Mouse (Mus musculus) limb, embryonic 11.5 days (tissue): ENCODE results near the gene Tnfrsf14. TPM values are rescaled to one million over a fixed set of nuclear protein-coding genes. Genes with fewer than 3 reads are reported as not detected.

ENCODE experiments used
- ATAC-seq: fragments of 200-750 bp; cut with Nextera tagmentation; 2 replicates; pipeline ENCODE4 v1.8.0; 2017; ENCODE audit warnings: low read depth; ENCODE audit not compliant: insufficient number of reproducible peaks, low FRiP score, low TSS enrichment
- DNase-seq: peaks from one replicate; pipeline ENCODE4 v3.0.0-alpha.2; 2015; ENCODE audit warnings: low spot score
- H3K27ac ChIP-seq: fragments of 300-500 bp; sonication (generic); replicated peaks from 2 replicates; pipeline ENCODE4 v1.5.1; 2014; ENCODE audit warnings: low read depth, mild to moderate bottlenecking, low read length
- H3K27me3 ChIP-seq: fragments of 300-500 bp; sonication (generic); 2 replicates; pipeline ENCODE4 v1.6.1; 2014; ENCODE audit warnings: mild to moderate bottlenecking, low read length, mixed read lengths; ENCODE audit not compliant: control insufficient read depth, insufficient read depth
- H3K36me3 ChIP-seq: fragments of 300-500 bp; sonication (generic); 2 replicates; pipeline ENCODE4 v1.6.1; 2014; ENCODE audit warnings: mild to moderate bottlenecking, low read length, moderate library complexity, mixed read lengths; ENCODE audit not compliant: control insufficient read depth, insufficient read depth
- H3K4me1 ChIP-seq: fragments of 300-500 bp; sonication (generic); 2 replicates; pipeline ENCODE4 v1.6.1; 2014; ENCODE audit warnings: low read length, mixed read lengths; ENCODE audit not compliant: control insufficient read depth, insufficient read depth
- H3K4me2 ChIP-seq: fragments of 300-500 bp; sonication (generic); 2 replicates; pipeline ENCODE4 v1.6.1; 2014; ENCODE audit warnings: low read depth, mild to moderate bottlenecking, moderate library complexity; ENCODE audit not compliant: severe bottlenecking
- H3K4me3 ChIP-seq: fragments of 300-500 bp; sonication (generic); 2 replicates; pipeline ENCODE4 v1.5.1; 2014; ENCODE audit warnings: low read depth, low read length
- H3K9ac ChIP-seq: fragments of 300-500 bp; sonication (generic); 2 replicates; pipeline ENCODE4 v1.6.1; 2014; ENCODE audit warnings: mild to moderate bottlenecking, low read length
- H3K9me3 ChIP-seq: fragments of 300-500 bp; sonication (generic); 2 replicates; pipeline ENCODE4 v1.6.1; 2016; ENCODE audit warnings: low read length; ENCODE audit not compliant: control insufficient read depth
- WGBS: fragments of 180-500 bp; shearing (Covaris S2); extraction: QIAGEN DNeasy Blood & Tissue Kit; methylation state at CpG from one replicate; pipeline ENCODE4 v1.1.7; 2014; 5-methylcytosine and 5-hydroxymethylcytosine counted together
- polyA plus RNA-seq: library from polyadenylated mRNA; unstranded; fragments of >200 nt; fragmentation: Nextera tagmentation; extraction: Ambion mirVana; gene quantifications from 2 replicates; pipeline ENCODE4 v1.2.1, GENCODE M21; 2014

Tnfrsf14 gene
- 0.77 and 1.3 TPM in 2 replicates for polyA plus RNA-seq

DNA sequence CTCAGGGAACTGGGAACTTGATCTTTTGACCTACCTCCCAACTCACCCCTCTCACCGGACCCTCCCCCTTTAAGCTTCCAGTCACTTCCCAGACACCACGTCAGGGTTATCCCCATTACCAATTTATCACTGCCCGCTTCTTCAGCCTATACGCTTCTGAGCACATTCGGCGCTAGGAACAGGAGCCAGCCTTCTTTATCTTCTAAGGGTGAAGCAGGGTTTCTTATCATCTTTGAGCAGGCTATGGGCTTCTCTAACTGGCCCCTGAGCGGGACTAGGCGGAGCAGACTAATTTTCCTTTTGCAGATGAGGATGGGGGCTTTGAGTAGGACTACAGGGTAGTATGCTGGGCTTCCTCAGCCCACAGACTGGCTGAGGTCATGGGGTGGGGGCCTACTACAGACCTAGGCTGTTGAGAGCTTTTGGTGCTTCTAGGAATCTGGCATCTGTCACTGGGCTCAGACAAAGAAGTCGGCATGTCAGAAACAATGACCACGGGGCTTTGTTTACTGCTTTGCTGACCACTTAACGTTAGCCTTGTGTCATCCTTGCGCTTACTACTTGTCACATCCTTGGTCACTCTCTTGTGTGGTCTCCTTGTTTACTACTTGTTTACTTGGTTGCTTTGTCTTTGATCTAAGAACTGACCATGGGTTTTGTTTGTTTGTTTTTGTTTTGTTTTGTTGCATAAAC, at the start of gene Tnfrsf14:
Gene Tnfrsf14, minus strand, starts transcription at position 169 of the 693 bp plus-strand sequence.
- Histone ChIP-seq H3K9ac (peak within 1 kb of the TSS; percentile 30; the same call in 1 of the 2 replicates), H3K4me2 (peak within 1 kb of the TSS; percentile 22), H3K36me3 (no peaks in the 10 kb centered on the region), H3K27ac (peak within 1 kb of the TSS; percentile 71), H3K9me3 (no peaks in the 10 kb centered on the region), H3K27me3 (no peaks in the 10 kb centered on the region), H3K4me3 (no peak within 1 kb of the TSS), H3K4me1 (peaks cover 19% of the 10 kb centered on the region)
- ATAC-seq = 0 out of 2 replicates have a peak, but pooled peaks have one; percentile 10
- 40% methylated on average over 12 of the region's 12 CpGs for WGBS
- DNase-seq = no peak

DNA sequence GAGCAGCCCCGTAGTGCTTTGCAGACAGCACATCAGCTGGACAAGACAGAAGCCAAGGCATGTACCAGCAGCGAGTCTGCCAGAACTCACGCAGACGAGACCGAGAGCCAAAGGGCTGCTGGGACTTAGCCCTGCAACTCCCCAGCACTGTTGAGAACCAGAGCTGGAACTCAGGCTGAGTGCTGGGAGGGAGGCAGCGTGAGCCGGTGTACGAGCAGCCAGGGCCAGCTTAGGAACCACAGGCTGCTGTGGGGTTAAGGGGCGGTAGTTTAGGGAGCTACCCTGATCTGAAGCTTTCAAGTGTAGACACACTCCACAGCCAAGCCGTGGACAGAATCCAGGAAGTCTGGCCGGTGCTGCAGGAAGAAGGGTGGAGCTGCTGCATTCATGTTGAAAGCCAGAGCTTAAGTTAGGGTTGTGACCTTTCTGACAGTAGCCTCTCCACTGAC, 45.8 kb upstream of the Tnfrsf14 start:
- no peak for DNase-seq
- 82% methylated on average over 11 of the region's 11 CpGs for WGBS
- H3K36me3 ChIP-seq = peaks cover 72% of the 10 kb centered on the region

DNA sequence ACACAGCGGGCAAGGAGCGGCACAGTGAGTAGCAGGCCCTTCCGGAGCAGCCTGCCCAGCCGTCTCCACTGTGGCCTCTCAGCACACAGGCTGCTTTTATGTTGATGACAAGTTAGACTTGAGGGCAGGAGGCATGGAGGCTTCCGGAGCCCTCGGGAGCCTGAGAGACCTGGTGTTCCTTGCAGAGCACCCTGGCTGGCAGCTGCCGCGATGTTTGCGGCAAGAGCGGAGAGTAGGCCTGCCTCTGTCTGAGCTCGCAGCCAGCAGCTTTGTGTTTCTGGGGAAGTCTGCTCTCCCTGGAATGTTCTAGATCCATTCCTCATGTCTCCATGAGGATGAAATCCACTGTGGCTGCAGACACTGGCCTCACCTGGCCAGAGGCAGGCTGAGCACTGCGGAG, 44.2 kb upstream of the Tnfrsf14 start:
- H3K36me3 ChIP-seq = peaks cover 66% of the 10 kb centered on the region
- H3K9ac ChIP-seq = no peak overlapping the region
- no peak overlapping the region for H3K4me3 ChIP-seq
- no peak for DNase-seq
- H3K4me2 ChIP-seq = no peak overlapping the region
- no peaks in the 10 kb centered on the region for H3K9me3 ChIP-seq
- no peaks in the 10 kb centered on the region for H3K27me3 ChIP-seq
- ATAC-seq = no peak
- H3K27ac ChIP-seq = no peak overlapping the region
- H3K4me1 ChIP-seq = no peaks in the 10 kb centered on the region
- 96% methylated on average over 12 of the region's 12 CpGs for WGBS

More for the DNA sequence above, 45.8 kb upstream of the Tnfrsf14 start:
- Histone ChIP-seq H3K9me3 (no peaks in the 10 kb centered on the region), H3K27me3 (no peaks in the 10 kb centered on the region), H3K4me2 (no peak overlapping the region), H3K4me3 (no peak overlapping the region), H3K27ac (no peak overlapping the region), H3K9ac (no peak overlapping the region), H3K4me1 (no peaks in the 10 kb centered on the region)
- no peak for ATAC-seq

DNA sequence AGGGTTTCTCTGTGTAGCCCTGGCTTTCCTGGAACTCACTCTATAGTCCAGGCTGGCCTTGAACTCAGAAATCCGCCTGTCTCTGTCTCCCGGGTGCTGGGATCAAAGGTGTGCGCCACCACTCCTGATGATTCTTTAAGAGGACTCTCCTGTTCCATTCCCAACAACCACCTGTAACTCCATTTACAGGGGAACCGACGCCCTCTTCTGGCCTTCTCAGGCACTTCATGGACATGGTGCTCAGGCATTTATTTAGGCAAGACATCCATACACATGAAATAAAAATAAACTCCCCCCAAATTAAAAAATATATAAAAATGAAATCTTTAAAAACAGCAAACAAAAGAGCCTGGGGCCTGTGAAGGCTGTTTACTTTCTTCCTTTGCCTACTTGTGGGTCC, 38.8 kb upstream of the Tnfrsf14 start:
- H3K4me2 ChIP-seq = no peak overlapping the region
- DNase-seq (peak; percentile 69), ATAC-seq (no peak)
- H3K27ac ChIP-seq = no peak overlapping the region
- H3K4me3 ChIP-seq = no peak overlapping the region
- peaks cover 16% of the 10 kb centered on the region for H3K4me1 ChIP-seq
- peaks cover 32% of the 10 kb centered on the region for H3K36me3 ChIP-seq
- 62% methylated on average over 5 of the region's 5 CpGs for WGBS
- peaks cover 16% of the 10 kb centered on the region for H3K27me3 ChIP-seq
- H3K9ac ChIP-seq = no peak overlapping the region
- H3K9me3 ChIP-seq = no peaks in the 10 kb centered on the region

DNA sequence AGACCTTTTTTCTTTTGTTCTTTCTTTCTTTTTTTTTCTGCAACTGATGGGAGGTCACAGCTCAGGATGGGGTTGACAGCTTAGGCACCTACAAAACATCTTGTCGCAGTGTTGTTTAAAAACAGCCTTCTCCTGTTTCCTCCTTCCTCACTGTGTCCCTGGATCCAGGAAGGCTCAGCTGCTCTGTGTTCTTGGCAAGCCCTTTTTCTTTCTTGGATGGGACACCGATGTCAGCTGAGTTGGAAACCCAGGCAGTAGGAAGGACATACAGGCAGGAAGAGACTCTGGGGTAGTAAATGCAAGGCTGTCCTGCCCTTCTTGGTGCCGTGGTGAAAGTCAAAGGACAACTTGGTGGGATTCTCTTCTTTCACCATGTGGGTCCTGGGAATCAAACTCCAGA, 37.5 kb upstream of the Tnfrsf14 start:
- H3K4me3 ChIP-seq = no peak overlapping the region
- H3K27ac ChIP-seq = no peak overlapping the region
- ATAC-seq (no peak), DNase-seq (no peak)
- H3K27me3 ChIP-seq = peaks cover 29% of the 10 kb centered on the region
- no peak overlapping the region for H3K4me2 ChIP-seq
- peaks cover 25% of the 10 kb centered on the region for H3K4me1 ChIP-seq
- WGBS = 88% methylated on average over 3 of the region's 3 CpGs
- no peak overlapping the region for H3K9ac ChIP-seq
- no peaks in the 10 kb centered on the region for H3K9me3 ChIP-seq
- H3K36me3 ChIP-seq = peaks cover 20% of the 10 kb centered on the region

DNA sequence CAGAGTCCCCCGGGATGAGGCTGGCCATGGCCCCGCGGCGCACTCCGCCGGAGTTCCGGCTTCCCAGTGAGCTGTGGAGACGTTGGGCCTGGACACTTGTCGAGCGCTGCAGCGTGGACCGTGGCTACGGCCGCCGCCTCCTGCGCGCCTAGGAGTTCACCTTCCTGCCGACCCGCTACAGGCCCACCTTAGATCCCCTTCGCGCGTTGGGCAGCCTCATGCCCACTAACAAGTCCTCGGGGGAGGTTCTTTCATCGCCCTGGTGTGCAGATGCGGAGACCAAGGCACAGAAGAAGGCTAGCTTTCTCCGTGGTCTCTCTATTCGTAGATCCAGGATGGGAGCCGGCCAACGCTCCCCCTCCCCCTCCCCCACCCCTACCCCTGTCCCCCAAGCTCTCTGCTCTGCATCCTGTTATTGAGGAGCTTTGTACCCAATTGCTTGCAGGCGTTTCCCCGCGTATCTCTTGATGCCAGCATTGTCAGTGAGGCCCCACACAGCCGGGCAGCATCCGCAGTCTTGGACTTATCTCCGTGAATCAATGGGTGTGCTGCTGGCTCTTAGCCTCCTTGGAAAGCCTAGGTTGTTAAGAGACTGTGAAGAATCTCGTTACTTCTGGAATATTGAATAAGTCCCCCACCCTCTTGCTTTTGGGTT, 36.3 kb upstream of the Tnfrsf14 start:
- peak overlapping the region; percentile 65 for H3K9ac ChIP-seq
- 3% methylated on average over 36 of the region's 36 CpGs for WGBS
- H3K9me3 ChIP-seq = no peaks in the 10 kb centered on the region
- ATAC-seq (peak; percentile 23; the same call in 1 of the 2 replicates), DNase-seq (no peak)
- peaks cover 30% of the 10 kb centered on the region for H3K4me1 ChIP-seq
- H3K27me3 ChIP-seq = peaks cover 40% of the 10 kb centered on the region
- peak overlapping the region; percentile 88 for H3K4me2 ChIP-seq
- peak overlapping the region; percentile 85 for H3K4me3 ChIP-seq
- peak overlapping the region; percentile 38; the same call in 1 of the 2 replicates for H3K27ac ChIP-seq
- H3K36me3 ChIP-seq = peaks cover 10% of the 10 kb centered on the region

DNA sequence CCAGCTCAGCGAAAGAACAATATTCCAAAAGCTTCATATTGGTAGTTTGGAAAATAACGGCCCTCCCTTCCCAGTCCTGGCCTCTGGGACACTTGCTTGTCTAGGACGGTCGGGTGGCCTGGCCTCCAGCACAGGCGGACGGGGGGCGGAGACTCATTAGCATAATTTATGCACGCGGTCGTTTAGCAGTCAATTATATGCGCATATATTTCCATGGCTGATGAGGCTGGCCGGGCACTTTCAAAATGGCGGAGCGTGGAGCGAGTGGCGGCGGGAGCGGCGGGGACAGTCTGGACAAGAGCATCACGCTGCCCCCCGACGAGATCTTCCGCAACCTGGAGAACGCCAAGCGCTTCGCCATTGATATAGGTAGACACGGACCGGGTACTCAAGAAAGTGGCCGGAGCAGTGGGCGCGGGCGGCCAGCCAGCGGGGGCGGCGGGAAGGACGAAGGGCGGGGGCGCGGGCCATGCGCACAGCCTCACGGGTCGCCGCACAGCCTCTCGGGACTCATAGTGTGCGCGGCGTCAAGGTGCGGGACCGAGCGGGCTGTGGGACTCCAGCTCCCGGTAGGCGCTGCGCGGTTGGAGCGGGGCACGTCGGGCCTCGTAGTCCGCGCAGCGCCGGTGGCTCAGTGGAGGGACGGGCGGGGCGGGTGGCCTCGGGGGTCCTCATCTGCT, 35.7 kb upstream of the Tnfrsf14 start, which contains the start of gene Pank4:
Gene Pank4, plus strand, starts transcription at position 223 of the 680 bp plus-strand sequence.
- Histone ChIP-seq H3K27ac (peak within 1 kb of the TSS; percentile 38), H3K9me3 (no peaks in the 10 kb centered on the region), H3K4me2 (peak within 1 kb of the TSS; percentile 88), H3K36me3 (peaks cover 3% of the 10 kb centered on the region; the same call in 1 of the 2 replicates), H3K4me1 (peaks cover 30% of the 10 kb centered on the region), H3K9ac (peak within 1 kb of the TSS; percentile 65), H3K4me3 (peak within 1 kb of the TSS; percentile 85), H3K27me3 (peaks cover 47% of the 10 kb centered on the region)
- peak; percentile 90 for DNase-seq
- under 1% methylated on average over 66 of the region's 66 CpGs for WGBS
- peak; percentile 84 for ATAC-seq

DNA sequence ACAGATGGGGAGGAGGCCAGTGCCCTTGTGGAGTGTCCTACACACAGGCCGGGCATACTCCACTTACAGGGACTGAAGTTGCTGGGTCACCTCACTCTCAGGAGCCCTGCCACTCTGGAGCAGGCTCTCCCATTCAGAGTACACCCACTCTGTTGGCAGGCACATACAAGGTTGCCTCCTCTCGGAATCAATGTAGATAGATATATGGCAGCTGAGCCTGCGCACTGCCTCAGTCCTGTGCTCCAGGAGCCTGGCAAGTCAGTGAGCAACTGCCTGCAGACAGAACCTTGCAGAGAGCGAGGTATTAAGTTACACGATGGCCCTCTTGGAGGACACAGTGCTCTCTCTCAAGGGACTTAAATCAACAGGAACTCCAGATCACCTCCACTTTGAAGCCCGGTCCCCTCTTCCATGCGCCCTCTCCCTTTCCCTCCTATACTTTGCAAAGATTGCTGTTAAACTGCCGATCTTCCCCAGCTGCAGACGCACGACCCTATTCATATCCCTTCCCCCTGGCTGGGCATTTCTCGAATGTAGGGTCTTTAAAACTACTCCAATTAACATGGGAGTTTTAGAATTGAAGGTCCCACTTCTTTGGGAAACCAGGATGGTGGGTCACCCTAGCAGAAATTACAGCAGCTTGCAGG, 35.0 kb upstream of the Tnfrsf14 start:
- Histone ChIP-seq H3K9me3 (no peaks in the 10 kb centered on the region), H3K4me1 (peaks cover 35% of the 10 kb centered on the region), H3K4me2 (peak overlapping the region; percentile 88), H3K4me3 (peak overlapping the region; percentile 85; the same call in 1 of the 2 replicates), H3K27ac (no peak overlapping the region), H3K36me3 (peaks cover 3% of the 10 kb centered on the region; the same call in 1 of the 2 replicates), H3K27me3 (peaks cover 54% of the 10 kb centered on the region), H3K9ac (no peak overlapping the region)
- DNase-seq (no peak), ATAC-seq (no peak)
- WGBS = 23% methylated on average over 11 of the region's 11 CpGs
